Mouse (Mus musculus) liver, adult (tissue): ENCODE data around the gene Cramp1l.

ENCODE experiments used
- GATA4 ChIP-seq: IDR thresholded peaks from 2 replicates; pipeline ENCODE4 v1.6.1; 2014; ENCODE audit warnings: mild to moderate bottlenecking, low read length; ENCODE audit not compliant: insufficient replicate concordance

Gene Cramp1l

DNA sequence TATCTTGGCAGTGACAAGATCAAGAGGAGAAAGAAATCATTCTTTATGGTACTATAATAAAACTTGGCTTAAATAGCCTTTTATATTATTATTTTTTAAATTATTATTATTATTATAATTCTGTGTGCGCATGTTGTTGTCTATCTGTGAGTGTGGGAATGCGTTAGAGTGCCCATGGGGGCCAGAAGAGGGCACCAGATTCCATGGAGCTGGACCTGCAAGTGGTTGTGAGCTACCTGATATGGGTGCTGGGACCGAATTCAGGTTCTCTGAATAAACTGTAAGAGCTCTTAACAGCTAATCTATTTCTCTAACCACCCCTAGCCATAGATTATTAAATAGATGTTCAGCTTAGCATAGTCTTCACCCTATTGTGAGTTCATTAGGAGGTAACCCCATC is 10.5 kb downstream of the Cramp1l start:
- no peak for TF ChIP-seq GATA4

DNA sequence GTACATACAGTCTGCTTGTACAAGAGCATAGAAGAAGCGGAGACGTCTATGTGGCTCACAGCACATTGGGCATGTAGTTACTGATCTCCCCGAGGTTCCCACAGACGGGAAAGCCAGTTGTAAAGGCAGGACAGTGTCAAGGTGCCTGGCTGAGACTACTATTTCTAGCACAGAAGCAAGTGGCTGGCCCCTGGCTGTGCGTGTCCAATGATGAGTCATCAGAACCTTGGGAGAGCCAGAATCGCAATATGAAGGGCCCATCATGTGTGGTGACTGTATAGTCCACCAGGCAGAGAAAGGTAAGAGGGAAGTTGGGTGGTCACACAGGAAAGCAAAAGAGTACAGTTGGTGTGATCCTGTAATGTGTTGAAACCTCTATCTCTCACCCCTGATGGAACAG is 20.9 kb downstream of the Cramp1l start:
- TF ChIP-seq GATA4, result no peak

DNA sequence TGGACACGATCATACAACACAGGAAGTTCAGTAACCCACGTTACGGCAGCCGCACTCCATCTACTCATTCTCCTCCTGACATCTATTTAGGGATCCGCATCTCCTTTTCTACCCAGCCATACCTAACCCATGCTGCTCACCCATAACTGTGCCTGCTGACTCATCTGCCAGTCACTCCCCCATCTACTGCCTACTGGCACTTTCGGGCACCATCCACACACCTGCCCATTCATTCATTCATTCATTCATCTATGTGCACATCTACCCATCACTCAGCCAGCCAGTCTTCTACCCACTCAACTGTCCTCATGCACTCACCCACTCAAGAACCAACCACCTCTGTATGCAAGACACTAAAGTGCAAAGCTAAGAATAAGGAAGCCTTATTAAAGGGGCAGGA is 28.4 kb downstream of the Cramp1l start:
- TF ChIP-seq GATA4, result no peak

DNA sequence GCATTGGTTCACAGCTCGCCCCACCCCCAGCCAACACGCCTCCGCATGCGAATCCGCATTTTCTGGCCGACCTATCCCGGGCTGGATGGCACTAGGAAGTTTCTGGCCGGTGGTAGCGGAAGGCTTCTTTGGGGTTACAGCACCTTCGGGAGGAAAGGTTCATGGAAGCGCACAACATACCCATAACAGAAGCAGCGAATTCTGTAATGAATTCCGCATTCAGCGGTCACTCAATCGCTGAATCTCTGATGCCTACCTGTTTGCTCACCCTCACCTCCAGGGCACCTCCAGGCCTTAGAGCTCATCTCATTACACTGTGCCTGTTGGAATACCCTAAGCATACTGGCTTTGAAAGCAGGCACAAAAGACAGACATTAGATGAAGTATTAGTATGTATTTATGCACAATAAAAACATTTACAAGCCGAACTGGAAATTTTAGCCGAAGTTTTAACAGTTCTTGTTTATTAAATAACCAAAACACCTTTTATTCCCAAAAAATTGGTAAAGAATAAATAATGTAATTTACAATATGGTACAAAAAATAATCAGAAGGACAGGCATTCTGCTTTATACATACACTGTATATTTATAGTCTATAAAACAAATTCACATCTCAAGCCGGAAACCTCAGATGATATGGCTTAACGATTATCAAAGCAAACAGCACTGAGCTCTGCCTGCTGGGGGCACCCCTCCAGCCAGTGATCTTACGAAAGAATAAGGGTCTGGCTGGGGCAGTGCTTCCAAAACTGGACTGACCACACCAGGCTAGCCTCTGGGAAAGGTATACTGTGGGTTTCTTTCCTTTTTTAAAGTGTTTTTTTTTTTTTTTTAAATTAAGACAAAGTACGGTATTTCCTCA is 54.5 kb downstream of the Cramp1l start:
- TF ChIP-seq GATA4, result no peak

DNA sequence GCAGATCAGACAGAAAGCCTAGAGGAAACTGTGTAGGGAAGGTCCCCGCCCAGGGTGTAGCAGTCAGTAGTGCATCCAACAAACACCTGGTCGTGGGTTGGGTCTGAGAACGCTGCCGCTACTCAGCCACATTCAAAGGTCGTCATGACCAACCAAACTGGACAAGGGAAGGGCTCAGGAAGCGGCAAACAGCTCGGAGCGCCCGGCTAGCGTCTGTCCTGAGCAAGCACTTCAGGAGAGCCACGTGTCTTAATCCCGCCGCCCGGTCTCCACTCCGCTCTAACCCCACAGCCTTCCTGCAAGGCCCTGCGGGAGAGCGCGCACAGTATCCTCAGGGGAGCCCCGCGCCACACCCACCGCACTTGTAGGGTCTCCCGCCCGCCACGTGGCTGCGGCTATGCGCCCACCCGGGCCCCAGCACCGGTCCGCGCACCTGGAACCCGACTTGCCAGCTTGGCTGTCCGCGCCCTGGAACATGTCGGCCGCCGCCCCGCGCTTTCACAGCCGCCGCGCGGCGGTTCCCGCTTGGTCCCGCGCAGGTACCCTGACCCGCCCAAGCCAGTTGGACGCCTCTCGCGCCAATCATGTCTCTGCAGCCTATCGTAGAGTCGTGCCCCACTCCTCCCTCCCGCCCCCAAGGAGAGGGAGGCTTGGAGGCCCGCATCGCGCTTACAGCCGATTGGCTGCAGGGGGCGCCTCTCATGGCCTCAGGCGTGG is 55.3 kb downstream of the Cramp1l start, which contains the start of gene Jpt2:
Gene Jpt2 (minus strand): TSS at position 555 of the 717 bp plus-strand sequence.
- no peak for TF ChIP-seq GATA4

DNA sequence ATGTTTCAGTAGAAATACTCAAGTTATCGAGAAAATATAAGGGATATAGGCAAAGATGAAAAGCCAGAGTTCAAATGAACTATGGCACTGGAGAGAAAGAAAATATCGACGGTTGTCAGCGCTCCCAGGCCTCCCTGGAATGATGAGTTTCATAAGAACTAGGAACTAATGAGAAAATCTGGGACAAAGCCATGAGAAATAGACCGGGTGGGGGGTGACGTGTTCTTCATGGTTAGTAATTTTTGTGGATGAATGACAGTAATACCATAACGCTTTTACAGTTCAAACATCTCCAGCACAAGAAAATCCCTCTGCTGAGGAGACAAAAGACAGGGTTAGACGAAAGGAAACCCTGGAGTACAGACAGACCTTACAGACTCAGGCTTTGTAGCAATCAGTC is 56.2 kb downstream of the Cramp1l start:
- TF ChIP-seq GATA4, result no peak

DNA sequence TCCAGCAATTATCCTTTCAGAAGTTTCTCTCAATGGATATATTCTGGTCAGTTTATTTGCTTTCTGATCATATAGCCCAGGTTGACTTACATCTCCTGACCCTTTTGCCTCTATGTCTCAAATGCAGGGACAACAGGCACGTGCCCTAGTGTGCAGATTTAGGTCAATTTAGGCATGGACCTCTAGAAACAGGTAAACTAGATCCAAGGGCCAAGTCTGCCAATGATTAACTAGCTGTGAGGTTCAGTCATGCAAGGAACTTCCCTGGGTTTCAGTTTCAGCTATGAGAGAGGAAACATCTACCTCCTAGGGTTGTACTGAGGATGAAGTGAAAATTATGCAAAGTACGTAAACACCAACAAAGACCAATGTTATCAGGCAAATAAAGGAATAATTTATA is 62.3 kb downstream of the Cramp1l start:
- TF ChIP-seq GATA4, result no peak

DNA sequence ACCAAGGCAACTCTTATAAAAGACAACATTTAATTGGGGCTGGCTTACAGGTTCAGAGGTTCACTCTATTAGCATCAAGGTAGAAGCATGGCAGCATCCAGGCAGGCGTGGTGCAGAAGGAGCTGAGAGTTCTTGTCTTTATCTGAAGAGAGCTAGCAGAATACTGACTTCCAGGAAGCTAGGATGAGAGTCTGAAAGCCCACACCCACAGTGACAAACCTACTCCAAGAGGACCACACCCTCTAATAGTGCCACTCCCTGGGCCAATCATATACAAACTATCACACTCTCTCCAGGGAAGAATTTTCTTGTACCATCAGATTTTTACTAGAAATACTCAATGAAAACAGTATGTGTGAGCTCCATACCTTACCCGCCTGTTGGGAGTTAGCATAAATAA is 64.9 kb downstream of the Cramp1l start:
- no peak for TF ChIP-seq GATA4

DNA sequence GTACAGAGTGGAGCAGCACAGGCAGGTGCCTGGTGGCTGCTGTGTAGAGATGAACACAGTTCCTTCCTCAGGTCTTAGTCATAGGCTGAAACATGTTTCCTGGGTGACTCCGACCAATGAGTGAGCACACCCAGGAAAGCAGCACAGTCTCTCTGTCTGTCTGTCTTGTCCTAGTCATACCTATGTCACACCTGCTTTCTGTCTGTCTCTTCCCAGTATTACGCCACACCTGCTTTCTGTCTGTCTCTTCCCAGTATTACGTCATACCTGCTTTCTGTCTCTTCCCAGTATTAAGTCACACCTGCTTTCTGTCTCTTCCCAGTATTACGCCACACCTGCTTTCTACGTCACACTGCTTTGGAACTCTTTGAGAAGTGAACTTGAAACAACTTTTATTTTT is 67.4 kb downstream of the Cramp1l start:
- no peak for TF ChIP-seq GATA4

DNA sequence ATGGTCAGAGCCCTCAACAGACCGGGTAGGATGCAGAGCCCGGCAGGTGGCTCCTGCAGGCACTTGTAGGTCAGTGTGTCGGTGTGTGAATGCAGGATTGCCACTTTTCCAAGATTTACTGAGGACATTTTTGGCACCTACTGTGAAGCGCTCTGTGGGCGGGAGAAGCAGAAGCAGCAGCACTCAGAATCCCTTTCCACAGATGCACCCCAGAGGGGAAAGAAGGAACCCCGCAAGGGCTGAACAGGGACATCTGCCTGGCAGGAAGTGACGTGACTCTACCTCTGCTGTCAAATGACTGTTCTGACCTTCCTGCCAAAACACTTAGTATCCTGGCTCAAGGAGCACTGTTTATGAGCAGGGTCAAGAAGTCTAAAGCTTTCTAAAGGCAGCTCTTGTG is 72.6 kb downstream of the Cramp1l start:
- no peak for TF ChIP-seq GATA4

DNA sequence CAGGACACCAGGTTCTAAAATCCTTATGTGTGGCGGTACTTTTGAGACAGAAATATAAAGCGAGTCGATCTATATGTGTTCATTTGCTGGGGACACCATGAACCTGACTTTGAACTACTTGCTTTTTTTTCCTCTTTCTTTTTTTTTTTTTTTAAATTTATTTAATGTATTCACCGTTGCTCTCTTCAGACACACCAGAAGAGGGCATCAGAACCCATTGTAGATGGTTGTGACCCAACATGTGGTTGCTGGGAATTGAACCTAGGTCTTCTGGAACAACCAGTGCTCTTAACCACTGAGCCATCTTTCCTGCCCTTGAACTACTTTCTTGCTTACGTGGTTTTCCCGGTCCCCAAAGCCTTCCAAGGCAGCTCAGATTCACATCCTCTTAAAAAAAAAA is 78.3 kb downstream of the Cramp1l start:
- TF ChIP-seq GATA4, result no peak

DNA sequence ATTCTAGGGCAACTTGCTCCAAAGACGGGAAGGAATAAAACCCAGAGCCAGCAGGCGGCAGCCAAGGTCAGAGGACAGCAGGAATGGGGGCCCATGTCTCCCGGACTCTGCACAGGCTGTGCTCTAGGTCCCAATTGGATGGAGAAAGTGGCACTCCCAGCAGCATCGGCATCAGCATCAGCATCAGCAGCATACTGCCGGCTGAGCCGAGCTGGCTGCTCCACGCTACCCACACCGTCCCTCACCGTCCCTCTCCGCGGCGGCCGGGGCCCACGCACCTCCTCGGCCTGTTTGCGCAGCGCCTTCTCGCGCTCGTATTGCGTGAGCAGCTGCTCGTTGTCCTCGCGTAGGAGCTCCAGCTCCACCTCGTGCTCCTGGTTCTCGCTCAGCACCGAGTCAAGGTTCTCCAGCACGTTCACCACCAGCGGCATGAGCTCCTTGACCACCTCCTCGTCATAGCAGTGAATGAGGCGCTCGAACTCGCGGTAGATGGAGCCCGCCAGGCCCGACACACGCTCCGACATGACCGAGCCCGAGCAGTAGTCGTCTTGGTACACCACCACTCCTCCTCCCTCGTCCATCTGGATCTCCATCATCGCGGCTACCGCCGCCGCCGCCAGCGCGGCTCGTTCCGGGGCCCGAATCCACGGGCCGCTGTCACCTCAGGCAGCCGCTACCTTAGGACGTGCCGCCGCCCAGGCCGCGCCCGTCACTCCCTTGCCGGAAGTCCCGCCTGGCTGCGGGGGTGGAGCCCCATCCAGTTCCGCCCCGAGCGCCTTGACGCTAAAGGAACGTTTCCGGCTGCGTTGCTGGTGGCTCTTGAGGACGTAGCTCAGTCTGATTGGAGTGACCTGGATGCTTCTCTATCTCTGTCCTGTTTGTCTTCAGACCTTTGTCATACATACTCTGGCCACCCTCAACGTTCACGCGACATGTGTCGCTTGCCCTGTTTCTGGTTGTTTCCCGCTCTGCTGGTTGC is 79.0 kb downstream of the Cramp1l start, which contains the start of gene Mapk8ip3:
Gene Mapk8ip3 (minus strand): TSS at position 719 of the 979 bp plus-strand sequence.
- peak; percentile 34; the same call in 1 of the 2 replicates for TF ChIP-seq GATA4

DNA sequence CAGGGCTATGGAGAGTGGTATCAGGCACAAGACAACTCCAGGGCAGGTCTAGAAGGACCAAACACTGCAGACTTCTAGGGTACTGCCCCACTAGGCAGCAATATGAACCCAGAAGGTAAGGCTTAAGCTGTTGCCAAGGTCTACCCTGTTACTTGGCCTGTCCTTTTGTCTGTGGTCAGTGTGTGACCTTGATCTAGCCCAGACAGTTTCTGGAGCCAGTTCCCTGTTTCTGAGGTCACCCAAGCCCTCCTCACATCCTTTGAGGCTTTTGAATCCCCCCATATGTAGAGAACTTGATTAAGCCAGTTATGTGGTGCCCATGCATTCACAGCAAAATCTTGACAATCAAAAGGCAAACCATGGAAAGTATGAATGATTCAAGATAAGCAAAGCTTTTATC is 79.9 kb downstream of the Cramp1l start:
- no peak for TF ChIP-seq GATA4

DNA sequence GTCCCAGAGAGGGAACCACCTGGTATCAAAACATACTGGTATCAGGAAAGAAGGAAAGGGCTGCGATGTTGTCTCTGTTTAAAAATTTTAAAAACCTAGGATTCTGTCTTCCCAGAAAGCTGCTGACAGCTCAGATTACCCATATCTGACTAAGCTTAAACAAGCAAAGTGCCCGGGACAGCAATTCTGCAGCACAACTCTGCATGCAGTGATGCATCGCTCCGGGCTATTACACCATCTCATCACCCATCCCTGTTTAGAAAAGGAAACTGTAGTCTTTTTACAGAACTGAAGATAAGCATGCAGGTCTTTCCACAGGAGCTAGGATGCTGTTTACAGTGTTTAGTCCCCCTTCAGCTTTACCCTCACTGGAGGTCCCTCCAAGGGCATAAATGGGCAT is 80.7 kb downstream of the Cramp1l start:
- no peak for TF ChIP-seq GATA4

DNA sequence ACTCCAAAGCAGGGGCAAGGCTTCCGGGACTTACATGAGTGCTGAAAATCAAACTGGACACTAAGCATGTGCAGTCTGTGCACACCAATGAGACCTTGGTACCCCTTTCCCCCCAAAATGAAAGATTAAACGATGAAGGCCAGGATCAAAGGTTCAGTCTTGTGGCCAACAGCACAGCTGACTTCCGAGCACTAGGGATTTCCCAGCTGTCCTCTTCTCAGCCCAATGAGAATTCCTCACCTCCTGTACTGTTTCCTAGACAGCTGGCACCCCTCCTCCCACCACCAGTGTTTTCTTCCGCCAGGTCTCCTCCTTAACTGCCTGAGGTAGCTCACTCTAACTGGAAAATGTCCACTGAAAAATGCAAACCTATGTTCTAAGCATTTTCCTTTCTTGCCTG is 82.4 kb downstream of the Cramp1l start:
- TF ChIP-seq GATA4, result no peak
